Comparison of ENCODE assay signal across 23 mouse cellular contexts in genomic region chr9:114412406-114412805, GRCm38 (mm10).
"Had no signal": no experiment of that assay in that cellular context is flagged by ENCODE, and none has a peak within 500 bp of the region (broad histone marks: within the 10 kb centered on the region; RNA-seq: fewer than 3 reads in every experiment).

No protein-coding gene starts in this region.

- H3K27me3 ChIP-seq: kidney, embryonic 15.5 days; limb, embryonic 12.5 days; limb, embryonic 15.5 days; liver, embryonic 12.5 days; liver, embryonic 15.5 days; lung, embryonic 15.5 days; midbrain, embryonic 12.5 days; neural tube, embryonic 12.5 days; neural tube, embryonic 15.5 days; stomach, embryonic 15.5 days had no signal

- H3K4me1 ChIP-seq: limb, embryonic 12.5 days; limb, embryonic 15.5 days; lung, embryonic 15.5 days; midbrain, embryonic 12.5 days; neural tube, embryonic 12.5 days; neural tube, embryonic 15.5 days; stomach, embryonic 15.5 days had no signal

- H3K9ac ChIP-seq: kidney, embryonic 15.5 days; limb, embryonic 12.5 days; limb, embryonic 15.5 days; liver, embryonic 12.5 days; liver, embryonic 15.5 days; lung, embryonic 15.5 days; midbrain, embryonic 12.5 days; neural tube, embryonic 12.5 days; neural tube, embryonic 15.5 days; stomach, embryonic 15.5 days had no signal

- H3K9me3 ChIP-seq: kidney, embryonic 15.5 days; limb, embryonic 15.5 days; liver, embryonic 15.5 days; lung, embryonic 15.5 days; midbrain, embryonic 12.5 days; neural tube, embryonic 12.5 days; neural tube, embryonic 15.5 days; stomach, embryonic 15.5 days had no signal

- ATAC-seq: liver, embryonic 12.5 days had no signal

- H3K27ac ChIP-seq: kidney, embryonic 15.5 days; left cerebral cortex, adult 2 months; limb, embryonic 12.5 days; limb, embryonic 15.5 days; liver, embryonic 12.5 days; liver, embryonic 15.5 days; lung, embryonic 15.5 days; midbrain, embryonic 12.5 days; neural tube, embryonic 12.5 days; neural tube, embryonic 15.5 days; stomach, embryonic 15.5 days had no signal

- H3K4me2 ChIP-seq: kidney, embryonic 15.5 days; limb, embryonic 12.5 days; limb, embryonic 15.5 days; liver, embryonic 12.5 days; liver, embryonic 15.5 days; lung, embryonic 15.5 days; midbrain, embryonic 12.5 days; neural tube, embryonic 12.5 days; neural tube, embryonic 15.5 days; stomach, embryonic 15.5 days had no signal

- H3K4me3 ChIP-seq: kidney, embryonic 15.5 days; left cerebral cortex, adult 2 months; limb, embryonic 12.5 days; limb, embryonic 15.5 days; liver, embryonic 12.5 days; liver, embryonic 15.5 days; lung, embryonic 15.5 days; midbrain, embryonic 12.5 days; neural tube, embryonic 12.5 days; neural tube, embryonic 15.5 days; stomach, embryonic 15.5 days had no signal

- DNase-seq: kidney, adult 8-10 months; kidney, postnatal 10 days; kidney, postnatal 36 days; layer of hippocampus, postnatal 36 days; left cerebral cortex, postnatal 4 days; lung, adult 18-20 months; lung, postnatal 10 days; lung, postnatal 36 days; right cerebral cortex, postnatal 25 days; spleen, adult 18-20 months; thymus, adult 18-20 months; thymus, postnatal 36 days had no signal
